Mouse (Mus musculus) stomach, postnatal 0 days (tissue): ENCODE results near the gene Cinp.

Experiments
- CTCF ChIP-seq: IDR thresholded peaks from 2 replicates; pipeline ENCODE4 v1.5.1; 2016; ENCODE audit warnings: antibody characterized with exemption, low read depth, mild to moderate bottlenecking, moderate library complexity
- EP300 ChIP-seq: optimal IDR thresholded peaks from 2 replicates; pipeline ENCODE3; 2016; ENCODE audit warnings: antibody characterized with exemption

DNA sequence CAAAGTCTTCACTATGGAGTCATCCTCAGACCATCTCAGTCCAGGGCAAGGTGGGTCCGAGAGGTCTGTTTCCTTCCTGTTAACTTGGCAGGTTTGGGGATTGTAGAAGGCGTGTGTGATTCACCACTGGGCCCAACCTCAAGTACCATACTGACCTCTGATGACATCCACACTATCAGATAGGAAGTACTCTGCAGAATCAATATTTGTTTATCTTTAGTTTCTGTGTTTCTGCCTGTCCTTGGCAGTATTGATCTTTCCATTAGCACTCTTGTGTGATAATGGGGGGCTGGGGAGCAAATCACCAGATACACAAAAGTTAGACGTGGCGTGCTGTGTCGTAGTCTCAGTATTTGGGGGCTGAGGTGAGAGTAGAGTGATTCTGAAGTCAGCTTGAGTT is 17.7 kb downstream of the Cinp start:
- TF ChIP-seq EP300 (no peak), CTCF (no peak)
